Comparison of ENCODE assay signal across 17 mouse cellular contexts in genomic region chr14:57615828-57616227, GRCm38 (mm10).
"Had no signal": no experiment of that assay in that cellular context is flagged by ENCODE, and none has a peak within 500 bp of the region (broad histone marks: within the 10 kb centered on the region; RNA-seq: fewer than 3 reads in every experiment).

No protein-coding gene starts in this region.

- H3K4me1 ChIP-seq: limb, embryonic 10.5 days; liver, embryonic 12.5 days; midbrain, embryonic 15.5 days had no signal

- H3K9me3 ChIP-seq: kidney, embryonic 15.5 days; limb, embryonic 10.5 days; liver, embryonic 12.5 days; megakaryocyte, embryonic 14.5 days; midbrain, embryonic 15.5 days; neural tube, embryonic 13.5 days had no signal

- DNase-seq: kidney, adult 2 months; kidney, postnatal 14 days; liver, postnatal 0 days; retina, postnatal 1 day; right cerebral cortex, postnatal 4 days; spleen, adult 18-20 months; thymus, postnatal 4 days had no signal

- H3K27me3 ChIP-seq: kidney, embryonic 15.5 days; liver, embryonic 12.5 days; megakaryocyte, embryonic 14.5 days; midbrain, embryonic 15.5 days; neural tube, embryonic 13.5 days had no signal

- H3K27ac ChIP-seq: kidney, embryonic 15.5 days; limb, embryonic 10.5 days; liver, embryonic 12.5 days; macrophage; midbrain, embryonic 15.5 days; neural tube, embryonic 13.5 days had no signal

- H3K9ac ChIP-seq: kidney, embryonic 15.5 days; liver, embryonic 12.5 days; liver, postnatal 0 days; midbrain, embryonic 15.5 days; neural tube, embryonic 13.5 days had no signal

- ATAC-seq: intestine, embryonic 16.5 days; liver, embryonic 12.5 days; liver, postnatal 0 days; midbrain, embryonic 15.5 days had no signal

- H3K4me3 ChIP-seq: kidney, embryonic 15.5 days; left cerebral cortex, adult 2 months; limb, embryonic 10.5 days; liver, embryonic 12.5 days; megakaryocyte, embryonic 14.5 days; midbrain, embryonic 15.5 days; neural tube, embryonic 13.5 days had no signal

- H3K36me3 ChIP-seq: midbrain, embryonic 15.5 days; neural tube, embryonic 13.5 days had no signal

- H3K4me2 ChIP-seq: kidney, embryonic 15.5 days; liver, embryonic 12.5 days; midbrain, embryonic 11.5 days; midbrain, embryonic 15.5 days; neural tube, embryonic 13.5 days had no signal
